Mouse (Mus musculus): ENCODE results near the gene Fn3k. TPM values are rescaled to one million over a fixed set of nuclear protein-coding genes. Genes with fewer than 3 reads are reported as not detected.

Gene Fn3k
- polyA plus RNA-seq (2014; fragmentation: Nextera tagmentation; extraction: Ambion mirVana): 0.70 and 0.96 TPM in 2 replicates

GRCm38 (mm10) chr11:121434156-121435155 lies at the start of gene Fn3k:
TSS of gene Fn3k (plus strand) at chr11:121434913.
- Histone ChIP-seq H3K27ac (ENCODE audit: low read depth) (no peak within 1 kb of the TSS), H3K4me3 (ENCODE audit: low read depth, low read length) (peak within 1 kb of the TSS; percentile 40), H3K9me3 (ENCODE audit: control insufficient read depth, low read length) (no peaks in the 10 kb centered on the region), H3K9ac (ENCODE audit: low read length) (peak within 1 kb of the TSS; percentile 31), H3K27me3 (replicated peaks; ENCODE audit: control insufficient read depth, insufficient read depth, low read length) (no peaks in the 10 kb centered on the region), H3K4me2 (ENCODE audit: low read length) (peak within 1 kb of the TSS; percentile 68), H3K4me1 (replicated peaks; ENCODE audit: control insufficient read depth, insufficient read depth, low read length) (peaks cover 9% of the 10 kb centered on the region), H3K36me3 (ENCODE audit: control insufficient read depth, insufficient read depth, low read length) (0 out of 2 replicates have a peak, but pooled peaks cover 7% of the 10 kb centered on the region)
- 5% methylated on average over 30 of the region's 30 CpGs for WGBS
- ATAC-seq (replicated peaks; ENCODE audit: low FRiP score, low TSS enrichment, low read depth) (peak; percentile 81), DNase-seq (ENCODE audit: low spot score) (peak; percentile 82)

- peak within 1 kb of the TSS; percentile 70 for H3K4me3 ChIP-seq (ENCODE audit: low read depth, low read length)
- H3K36me3 ChIP-seq (ENCODE audit: control insufficient read depth, insufficient read depth, low read length): no peaks in the 10 kb centered on the region
- under 1% methylated on average over 61 of the region's 61 CpGs for WGBS
- DNase-seq (ENCODE audit: low spot score): peak; percentile 91
- peak; percentile 100 for ATAC-seq (replicated peaks; ENCODE audit: low FRiP score, low TSS enrichment, low read depth)
- no peak within 1 kb of the TSS for H3K27ac ChIP-seq (ENCODE audit: low read depth)
- peak within 1 kb of the TSS; percentile 78 for H3K4me2 ChIP-seq (ENCODE audit: low read length)
- no peaks in the 10 kb centered on the region for H3K4me1 ChIP-seq (replicated peaks; ENCODE audit: control insufficient read depth, insufficient read depth, low read length)
- H3K9me3 ChIP-seq (ENCODE audit: control insufficient read depth, low read length): no peaks in the 10 kb centered on the region
- H3K9ac ChIP-seq (ENCODE audit: low read length): peak within 1 kb of the TSS; percentile 51
- 0 out of 2 replicates have a peak, but pooled peaks cover 3% of the 10 kb centered on the region for H3K27me3 ChIP-seq (replicated peaks; ENCODE audit: control insufficient read depth, insufficient read depth, low read length)
These were observed 46.8 kb upstream of the Fn3k start, which contains the start of gene Rab40b for GRCm38 (mm10) chr11:121387750-121388553. TSS of gene Rab40b (minus strand) at chr11:121388251.

GRCm38 (mm10) chr11:121388554-121388945 lies 46.2 kb upstream of the Fn3k start:
- Histone ChIP-seq H3K4me2 (ENCODE audit: low read length) (peak overlapping the region; percentile 78), H3K9me3 (ENCODE audit: control insufficient read depth, low read length) (no peaks in the 10 kb centered on the region), H3K4me3 (ENCODE audit: low read depth, low read length) (peak overlapping the region; percentile 70), H3K27ac (ENCODE audit: low read depth) (no peak overlapping the region), H3K9ac (ENCODE audit: low read length) (no peak overlapping the region), H3K27me3 (replicated peaks; ENCODE audit: control insufficient read depth, insufficient read depth, low read length) (0 out of 2 replicates have a peak, but pooled peaks cover 3% of the 10 kb centered on the region), H3K36me3 (ENCODE audit: control insufficient read depth, insufficient read depth, low read length) (no peaks in the 10 kb centered on the region), H3K4me1 (replicated peaks; ENCODE audit: control insufficient read depth, insufficient read depth, low read length) (no peaks in the 10 kb centered on the region)
- WGBS: 11% methylated on average over 6 of the region's 6 CpGs
- ATAC-seq (replicated peaks; ENCODE audit: low FRiP score, low TSS enrichment, low read depth) (peak; percentile 29), DNase-seq (ENCODE audit: low spot score) (no peak)

- Histone ChIP-seq H3K27me3 (replicated peaks; ENCODE audit: control insufficient read depth, insufficient read depth, low read length) (0 out of 2 replicates have a peak, but pooled peaks cover 3% of the 10 kb centered on the region), H3K36me3 (ENCODE audit: control insufficient read depth, insufficient read depth, low read length) (no peaks in the 10 kb centered on the region), H3K9ac (ENCODE audit: low read length) (no peak overlapping the region), H3K9me3 (ENCODE audit: control insufficient read depth, low read length) (no peaks in the 10 kb centered on the region), H3K4me1 (replicated peaks; ENCODE audit: control insufficient read depth, insufficient read depth, low read length) (no peaks in the 10 kb centered on the region), H3K27ac (ENCODE audit: low read depth) (no peak overlapping the region), H3K4me2 (ENCODE audit: low read length) (no peak overlapping the region), H3K4me3 (ENCODE audit: low read depth, low read length) (no peak overlapping the region)
- 69% methylated on average over 3 of the region's 3 CpGs for WGBS
- DNase-seq (ENCODE audit: low spot score) (no peak), ATAC-seq (replicated peaks; ENCODE audit: low FRiP score, low TSS enrichment, low read depth) (no peak)
These were observed 43.9 kb upstream of the Fn3k start for GRCm38 (mm10) chr11:121390793-121391192.

- Histone ChIP-seq H3K27ac (ENCODE audit: low read depth) (no peak overlapping the region), H3K4me3 (ENCODE audit: low read depth, low read length) (no peak overlapping the region), H3K4me1 (replicated peaks; ENCODE audit: control insufficient read depth, insufficient read depth, low read length) (no peaks in the 10 kb centered on the region), H3K27me3 (replicated peaks; ENCODE audit: control insufficient read depth, insufficient read depth, low read length) (no peaks in the 10 kb centered on the region), H3K4me2 (ENCODE audit: low read length) (no peak overlapping the region), H3K36me3 (ENCODE audit: control insufficient read depth, insufficient read depth, low read length) (no peaks in the 10 kb centered on the region), H3K9ac (ENCODE audit: low read length) (no peak overlapping the region), H3K9me3 (ENCODE audit: control insufficient read depth, low read length) (no peaks in the 10 kb centered on the region)
- 86% methylated on average over 3 of the region's 3 CpGs for WGBS
- DNase-seq (ENCODE audit: low spot score): no peak
- ATAC-seq (replicated peaks; ENCODE audit: low FRiP score, low TSS enrichment, low read depth): no peak
These were observed 42.3 kb upstream of the Fn3k start for GRCm38 (mm10) chr11:121392405-121392804.

- no peak overlapping the region for H3K4me2 ChIP-seq (ENCODE audit: low read length)
- H3K4me3 ChIP-seq (ENCODE audit: low read depth, low read length): no peak overlapping the region
- H3K9me3 ChIP-seq (ENCODE audit: control insufficient read depth, low read length): no peaks in the 10 kb centered on the region
- ATAC-seq (replicated peaks; ENCODE audit: low FRiP score, low TSS enrichment, low read depth) (no peak), DNase-seq (ENCODE audit: low spot score) (no peak)
- H3K27me3 ChIP-seq (replicated peaks; ENCODE audit: control insufficient read depth, insufficient read depth, low read length): no peaks in the 10 kb centered on the region
- no peaks in the 10 kb centered on the region for H3K4me1 ChIP-seq (replicated peaks; ENCODE audit: control insufficient read depth, insufficient read depth, low read length)
- 72% methylated on average over 3 of the region's 3 CpGs for WGBS
- H3K9ac ChIP-seq (ENCODE audit: low read length): no peak overlapping the region
- H3K27ac ChIP-seq (ENCODE audit: low read depth): no peak overlapping the region
- no peaks in the 10 kb centered on the region for H3K36me3 ChIP-seq (ENCODE audit: control insufficient read depth, insufficient read depth, low read length)
These were observed 27.2 kb upstream of the Fn3k start for GRCm38 (mm10) chr11:121407366-121408155.

GRCm38 (mm10) chr11:121414762-121415161 lies 20.0 kb upstream of the Fn3k start:
- no peak for DNase-seq (ENCODE audit: low spot score)
- H3K36me3 ChIP-seq (ENCODE audit: control insufficient read depth, insufficient read depth, low read length): no peaks in the 10 kb centered on the region
- no peak overlapping the region for H3K9ac ChIP-seq (ENCODE audit: low read length)
- no peak overlapping the region for H3K4me2 ChIP-seq (ENCODE audit: low read length)
- H3K4me3 ChIP-seq (ENCODE audit: low read depth, low read length): no peak overlapping the region
- H3K27me3 ChIP-seq (replicated peaks; ENCODE audit: control insufficient read depth, insufficient read depth, low read length): no peaks in the 10 kb centered on the region
- no peaks in the 10 kb centered on the region for H3K4me1 ChIP-seq (replicated peaks; ENCODE audit: control insufficient read depth, insufficient read depth, low read length)
- WGBS: 83% methylated on average over 5 of the region's 5 CpGs
- no peak overlapping the region for H3K27ac ChIP-seq (ENCODE audit: low read depth)
- ATAC-seq (replicated peaks; ENCODE audit: low FRiP score, low TSS enrichment, low read depth): no peak
- H3K9me3 ChIP-seq (ENCODE audit: control insufficient read depth, low read length): no peaks in the 10 kb centered on the region

- ATAC-seq (replicated peaks; ENCODE audit: low FRiP score, low TSS enrichment, low read depth) (no peak), DNase-seq (ENCODE audit: low spot score) (no peak)
- Histone ChIP-seq H3K4me3 (ENCODE audit: low read depth, low read length) (no peak overlapping the region), H3K4me2 (ENCODE audit: low read length) (no peak overlapping the region), H3K9me3 (ENCODE audit: control insufficient read depth, low read length) (no peaks in the 10 kb centered on the region), H3K27me3 (replicated peaks; ENCODE audit: control insufficient read depth, insufficient read depth, low read length) (no peaks in the 10 kb centered on the region), H3K9ac (ENCODE audit: low read length) (no peak overlapping the region), H3K36me3 (ENCODE audit: control insufficient read depth, insufficient read depth, low read length) (no peaks in the 10 kb centered on the region), H3K27ac (ENCODE audit: low read depth) (no peak overlapping the region), H3K4me1 (replicated peaks; ENCODE audit: control insufficient read depth, insufficient read depth, low read length) (0 out of 2 replicates have a peak, but pooled peaks cover under 1% of the 10 kb centered on the region)
- 57% methylated on average over 5 of the region's 5 CpGs for WGBS
These were observed 19.4 kb upstream of the Fn3k start for GRCm38 (mm10) chr11:121415351-121415750.

Data from intestine, embryonic 14.5 days (tissue).